Mouse (Mus musculus) activated CD4-positive, CD25-positive, alpha-beta regulatory T cell, adult 4 months (primary cell): ENCODE data around the gene Donson. TPM values are rescaled to one million over a fixed set of nuclear protein-coding genes. Genes with fewer than 3 reads are reported as not detected.
"Not testable (repeated sequence)": the region's sequence is repeated elsewhere in the genome, so short reads cannot be mapped to it uniquely, and the experiment has no call there.

Source experiments
- ATAC-seq: one replicate; pipeline ENCODE4 v1.8.0; 2017
- polyA plus RNA-seq, 2 experiments: library from polyadenylated mRNA; unstranded; fragments of 100-300 nt; shearing (Covaris generic); gene quantifications; one replicate each; pipeline ENCODE4 v1.2.1; 2017

Gene Donson
- polyA plus RNA-seq, 2 experiments from 2014 or later: 12.0 to 27.2 TPM

- ATAC-seq: no peak
Measured at GRCm38 (mm10) chr16:91688023-91688618, 449 bp downstream of the Donson start.

GRCm38 (mm10) chr16:91686369-91686768 is 2.2 kb downstream of the Donson start:
- no peak for ATAC-seq

GRCm38 (mm10) chr16:91685526-91685925 is 3.0 kb downstream of the Donson start:
- peak; percentile 88 for ATAC-seq

- no peak for ATAC-seq
Measured at GRCm38 (mm10) chr16:91680656-91681055, 7.9 kb downstream of the Donson start.

- ATAC-seq: no peak
Measured at GRCm38 (mm10) chr16:91678147-91678911, 10.2 kb downstream of the Donson start.

- no peak for ATAC-seq
Measured at GRCm38 (mm10) chr16:91674500-91674899, 14.1 kb downstream of the Donson start.

GRCm38 (mm10) chr16:91663795-91664194 is 24.8 kb downstream of the Donson start:
- ATAC-seq: no peak

GRCm38 (mm10) chr16:91662336-91662735 is 26.2 kb downstream of the Donson start:
- ATAC-seq: no peak

GRCm38 (mm10) chr16:91661397-91661796 is 27.2 kb downstream of the Donson start:
- no peak for ATAC-seq

GRCm38 (mm10) chr16:91659798-91660197 is 28.8 kb downstream of the Donson start:
- ATAC-seq: no peak

- no peak for ATAC-seq
Measured at GRCm38 (mm10) chr16:91658471-91658870, 30.1 kb downstream of the Donson start.

GRCm38 (mm10) chr16:91657285-91657684 is 31.3 kb downstream of the Donson start:
- ATAC-seq: peak; percentile 12

GRCm38 (mm10) chr16:91655285-91655684 is 33.3 kb downstream of the Donson start:
- ATAC-seq: no peak

- ATAC-seq: no peak
Measured at GRCm38 (mm10) chr16:91652191-91652590, 36.4 kb downstream of the Donson start.

GRCm38 (mm10) chr16:91649781-91650180 is 38.8 kb downstream of the Donson start:
- ATAC-seq: no peak

- ATAC-seq: no peak
Measured at GRCm38 (mm10) chr16:91649246-91649645, 39.3 kb downstream of the Donson start.

GRCm38 (mm10) chr16:91648220-91648550 is 40.4 kb downstream of the Donson start:
- no peak for ATAC-seq

- peak; percentile 83 for ATAC-seq
Measured at GRCm38 (mm10) chr16:91647461-91648219, 40.9 kb downstream of the Donson start, which contains the start of gene Son. Gene Son (plus strand): TSS chr16:91647506.

- peak; percentile 72 for ATAC-seq
Measured at GRCm38 (mm10) chr16:91646681-91647419, 41.7 kb downstream of the Donson start, which contains the start of gene Gart. Gene Gart (minus strand): TSS chr16:91646952.

GRCm38 (mm10) chr16:91645995-91646602 is 42.5 kb downstream of the Donson start:
- ATAC-seq: peak; percentile 29

- ATAC-seq: not testable (repeated sequence)
Measured at GRCm38 (mm10) chr16:91645420-91645819, 43.1 kb downstream of the Donson start.

GRCm38 (mm10) chr16:91644901-91645300 is 43.7 kb downstream of the Donson start:
- ATAC-seq: no peak
